Comparison of ENCODE assay signal across 24 mouse cellular contexts in the genomic region with DNA sequence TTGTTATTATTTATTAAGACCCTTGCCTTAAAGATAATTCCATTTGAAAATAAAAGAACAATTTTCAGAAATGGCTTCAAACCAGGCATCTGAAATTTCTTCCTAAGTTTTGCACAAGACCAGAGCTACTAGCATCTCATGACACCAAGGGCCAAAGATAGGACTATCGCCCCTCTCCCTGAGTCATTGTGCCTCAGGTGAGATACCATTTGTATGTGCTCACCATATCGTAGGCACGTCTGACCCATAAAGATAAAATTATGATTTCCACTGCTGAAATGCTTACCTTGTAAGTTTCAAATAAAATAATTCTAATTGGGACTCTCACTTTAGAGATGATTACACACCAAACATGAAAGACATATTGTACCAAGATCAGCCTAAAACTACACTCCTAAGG. TPM values are rescaled to one million over a fixed set of nuclear protein-coding genes. Genes with fewer than 3 reads are reported as not detected.
"Had no signal": no experiment of that assay in that cellular context is flagged by ENCODE, and none has a peak within 500 bp of the region (broad histone marks: within the 10 kb centered on the region; RNA-seq: fewer than 3 reads in every experiment).

No protein-coding gene starts in this region.

- H3K9me3 ChIP-seq: heart, embryonic 10.5 days; hindbrain, embryonic 10.5 days; hindbrain, embryonic 12.5 days; intestine, embryonic 15.5 days; limb, embryonic 10.5 days; limb, embryonic 12.5 days; liver, embryonic 13.5 days; liver, embryonic 15.5 days had no signal

- H3K4me3 ChIP-seq: heart, adult 2 months; heart, embryonic 10.5 days; hindbrain, embryonic 10.5 days; hindbrain, embryonic 12.5 days; intestine, embryonic 15.5 days; layer of hippocampus, adult 2 months; left cerebral cortex, adult 2 months; limb, embryonic 10.5 days; limb, embryonic 12.5 days; liver, embryonic 13.5 days; liver, embryonic 15.5 days had no signal

- H3K36me3 ChIP-seq: liver, embryonic 13.5 days; liver, embryonic 15.5 days had no signal

- H3K27me3 ChIP-seq: hindbrain, embryonic 12.5 days; intestine, embryonic 15.5 days; limb, embryonic 12.5 days; liver, embryonic 13.5 days; liver, embryonic 15.5 days had no signal

- ATAC-seq: hindbrain, embryonic 16.5 days; inflammation-experienced regulatory T-cells, adult 6 months; intestine, embryonic 15.5 days; intestine, postnatal 0 days; liver, postnatal 0 days had no signal

- DNase-seq: kidney, adult 18-20 months; kidney, adult 8-10 months; kidney, postnatal 10 days; kidney, postnatal 25 days; kidney, postnatal 4 days; liver; liver, embryonic 13.5 days; liver, postnatal 0 days had no signal

- H3K4me1 ChIP-seq: intestine, embryonic 15.5 days; limb, embryonic 10.5 days; liver, embryonic 15.5 days had no signal

- H3K27ac ChIP-seq: heart, adult 2 months; hindbrain, embryonic 10.5 days; hindbrain, embryonic 12.5 days; hindbrain, embryonic 14.5 days; intestine, embryonic 15.5 days; layer of hippocampus, adult 2 months; left cerebral cortex, adult 2 months; limb, embryonic 10.5 days; limb, embryonic 12.5 days; liver, embryonic 13.5 days; liver, embryonic 15.5 days had no signal

- H3K4me2 ChIP-seq: hindbrain, embryonic 12.5 days; hindbrain, embryonic 14.5 days; intestine, embryonic 15.5 days; limb, embryonic 12.5 days; liver, embryonic 11.5 days; liver, embryonic 13.5 days; liver, embryonic 15.5 days had no signal

- H3K9ac ChIP-seq: hindbrain, embryonic 12.5 days; hindbrain, embryonic 14.5 days; intestine, embryonic 15.5 days; limb, embryonic 12.5 days; liver, embryonic 13.5 days; liver, embryonic 15.5 days; liver, postnatal 0 days had no signal

RNA-seq across cellular contexts. Expression of a gene that starts 47.4 kb away (rescaled TPM):
- total RNA-seq: granulocyte monocyte progenitor cell, adult 5-6 weeks had no signal
